Mouse (Mus musculus): Measurements from ENCODE around the gene Hspa1b.
A peak's percentile ranks its signal among the peaks of the same experiment; 100 is the strongest.
"Not testable (repeated sequence)": the region's sequence is repeated elsewhere in the genome, so short reads cannot be mapped to it uniquely, and the experiment has no call there.

The Hspa1b gene

GRCm38 (mm10) chr17:34959130-34959778 lies at the start of gene Hspa1b:
Hspa1b (minus strand) TSS chr17:34959238.
- DNase-seq: peak; percentile 89

- DNase-seq: no peak
Observed at GRCm38 (mm10) chr17:35007387-35007991, 48.5 kb upstream of the Hspa1b start.

GRCm38 (mm10) chr17:35005902-35006301 lies 46.9 kb upstream of the Hspa1b start:
- not testable (repeated sequence) for DNase-seq

GRCm38 (mm10) chr17:35005158-35005557 lies 46.1 kb upstream of the Hspa1b start:
- no peak for DNase-seq

GRCm38 (mm10) chr17:35004075-35004717 lies 45.2 kb upstream of the Hspa1b start:
- no peak for DNase-seq

GRCm38 (mm10) chr17:35003022-35003838 lies 44.2 kb upstream of the Hspa1b start:
- no peak for DNase-seq

GRCm38 (mm10) chr17:35002153-35002865 lies 43.3 kb upstream of the Hspa1b start:
- peak; percentile 12 for DNase-seq

GRCm38 (mm10) chr17:35001452-35002152 lies 42.6 kb upstream of the Hspa1b start:
- peak; percentile 51 for DNase-seq

GRCm38 (mm10) chr17:35000717-35001451 lies 41.8 kb upstream of the Hspa1b start, which contains the start of gene Vars:
Vars (plus strand) TSS chr17:35000987.
- DNase-seq: peak; percentile 96

- peak; percentile 27 for DNase-seq
Observed at GRCm38 (mm10) chr17:34999871-35000716, 41.1 kb upstream of the Hspa1b start.

GRCm38 (mm10) chr17:34998526-34999430 lies 39.7 kb upstream of the Hspa1b start:
- no peak for DNase-seq

- DNase-seq: no peak
Observed at GRCm38 (mm10) chr17:34997142-34997483, 38.1 kb upstream of the Hspa1b start.

GRCm38 (mm10) chr17:34996411-34997141 lies 37.5 kb upstream of the Hspa1b start:
- no peak for DNase-seq

- DNase-seq: not testable (repeated sequence)
Observed at GRCm38 (mm10) chr17:34995927-34996326, 36.9 kb upstream of the Hspa1b start.

GRCm38 (mm10) chr17:34995192-34995591 lies 36.2 kb upstream of the Hspa1b start:
- not testable (repeated sequence) for DNase-seq

- DNase-seq: no peak
Observed at GRCm38 (mm10) chr17:34994751-34995150, 35.7 kb upstream of the Hspa1b start.

- DNase-seq: peak; percentile 50
Observed at GRCm38 (mm10) chr17:34984218-34984617, 25.2 kb upstream of the Hspa1b start.

GRCm38 (mm10) chr17:34982328-34982727 lies 23.3 kb upstream of the Hspa1b start:
- DNase-seq: no peak

Data from embryo, embryonic 11 days (tissue).